ENCODE assay signal across 20 mouse cellular contexts in genomic region chr4:106898923-106899322, GRCm38 (mm10). TPM values are rescaled to one million over a fixed set of nuclear protein-coding genes. Genes with fewer than 3 reads are reported as not detected.
DNase-seq lines count a peak whose midpoint lies in the region; ATAC-seq lines count a peak whose summit lies in the region.
"Had no signal": no experiment of that assay in that cellular context is flagged by ENCODE, and none has a peak within 500 bp of the region (broad histone marks: within the 10 kb centered on the region; RNA-seq: fewer than 3 reads in every experiment).

No protein-coding gene starts in this region.

- 0 out of 2 replicates have a peak, but pooled peaks cover 4% of the 10 kb centered on the region for H3K4me1 ChIP-seq in forebrain, embryonic 13.5 days
- H3K4me1 ChIP-seq in forebrain, embryonic 10.5 days = peaks cover 30% of the 10 kb centered on the region
- no peaks in the 10 kb centered on the region for H3K4me1 ChIP-seq in neural tube, embryonic 13.5 days (replicated peaks)
- peaks cover 2% of the 10 kb centered on the region; the same call in 1 of the 2 replicates for H3K4me1 ChIP-seq in midbrain, embryonic 11.5 days (ENCODE audit: control insufficient read depth, insufficient read depth, low read length)
- no peaks in the 10 kb centered on the region for H3K4me1 ChIP-seq in heart, embryonic 11.5 days (ENCODE audit: control insufficient read depth, insufficient read depth, low read length)
- H3K4me1 ChIP-seq: embryonic facial prominence, embryonic 15.5 days; neural tube, embryonic 12.5 days had no signal

- H3K4me2 ChIP-seq in forebrain, embryonic 13.5 days = no peak overlapping the region
- no peak overlapping the region for H3K4me2 ChIP-seq in neural tube, embryonic 13.5 days
- no peak overlapping the region for H3K4me2 ChIP-seq in midbrain, embryonic 11.5 days
- H3K4me2 ChIP-seq in heart, embryonic 11.5 days = no peak overlapping the region
- H3K4me2 ChIP-seq: embryonic facial prominence, embryonic 15.5 days; neural tube, embryonic 12.5 days had no signal

- no peaks in the 10 kb centered on the region for H3K27me3 ChIP-seq in forebrain, embryonic 13.5 days
- peaks cover 17% of the 10 kb centered on the region; the same call in 1 of the 2 replicates for H3K27me3 ChIP-seq in forebrain, embryonic 10.5 days (ENCODE audit: poor library complexity, severe bottlenecking)
- H3K27me3 ChIP-seq in neural tube, embryonic 13.5 days = no peaks in the 10 kb centered on the region
- no peaks in the 10 kb centered on the region for H3K27me3 ChIP-seq in midbrain, embryonic 11.5 days (ENCODE audit: control insufficient read depth, insufficient read depth, low read length)
- H3K27me3 ChIP-seq in heart, embryonic 11.5 days (ENCODE audit: control insufficient read depth, insufficient read depth, low read length) = no peaks in the 10 kb centered on the region
- H3K27me3 ChIP-seq: embryonic facial prominence, embryonic 15.5 days had no signal

- no peak for DNase-seq in forebrain, embryonic 10.5 days (ENCODE audit: extremely low spot score, low spot score)
- DNase-seq in neural tube, embryonic 10.5 days (ENCODE audit: extremely low spot score, low spot score) = no peak
- peak; percentile 80 for DNase-seq in midbrain, embryonic 11.5 days (ENCODE audit: low spot score, missing footprints)
- no peak for DNase-seq in ovary, postnatal 14 days (ENCODE audit: low spot score)
- no peak for DNase-seq in layer of hippocampus, adult 9-10 months (ENCODE audit: low spot score)
- DNase-seq: adrenal gland, adult 2 months; cerebellum, adult 2 months; gastrocnemius, postnatal 10 days; heart, adult 2 months; kidney, adult 2 months; kidney, postnatal 14 days; liver; lung, adult 2 months; thymus, postnatal 4 days had no signal

- H3K36me3 ChIP-seq in forebrain, embryonic 13.5 days (ENCODE audit: poor library complexity, severe bottlenecking) = no peaks in the 10 kb centered on the region
- no peaks in the 10 kb centered on the region for H3K36me3 ChIP-seq in forebrain, embryonic 10.5 days (replicated peaks)
- H3K36me3 ChIP-seq in neural tube, embryonic 13.5 days = no peaks in the 10 kb centered on the region
- H3K36me3 ChIP-seq in midbrain, embryonic 11.5 days (ENCODE audit: control insufficient read depth, insufficient read depth, low read length) = no peaks in the 10 kb centered on the region; the same call in 1 of the 2 replicates
- no peaks in the 10 kb centered on the region for H3K36me3 ChIP-seq in heart, embryonic 11.5 days (ENCODE audit: control insufficient read depth, insufficient read depth, low read length)
- H3K36me3 ChIP-seq: embryonic facial prominence, embryonic 15.5 days; neural tube, embryonic 12.5 days had no signal

- no peaks in the 10 kb centered on the region for H3K9me3 ChIP-seq in forebrain, embryonic 13.5 days (replicated peaks)
- no peaks in the 10 kb centered on the region for H3K9me3 ChIP-seq in forebrain, embryonic 10.5 days
- H3K9me3 ChIP-seq in neural tube, embryonic 13.5 days = no peaks in the 10 kb centered on the region
- H3K9me3 ChIP-seq in midbrain, embryonic 11.5 days (ENCODE audit: control insufficient read depth, low read length) = no peaks in the 10 kb centered on the region
- no peaks in the 10 kb centered on the region for H3K9me3 ChIP-seq in heart, embryonic 11.5 days (replicated peaks; ENCODE audit: control insufficient read depth, low read length)
- H3K9me3 ChIP-seq: embryonic facial prominence, embryonic 15.5 days; neural tube, embryonic 12.5 days had no signal

- H3K4me3 ChIP-seq in forebrain, embryonic 13.5 days = no peak overlapping the region
- no peak overlapping the region for H3K4me3 ChIP-seq in forebrain, embryonic 10.5 days
- H3K4me3 ChIP-seq in neural tube, embryonic 13.5 days = no peak overlapping the region
- no peak overlapping the region for H3K4me3 ChIP-seq in midbrain, embryonic 11.5 days (ENCODE audit: low read depth, low read length)
- no peak overlapping the region for H3K4me3 ChIP-seq in heart, embryonic 11.5 days (ENCODE audit: low read depth, low read length)
- H3K4me3 ChIP-seq: embryonic facial prominence, embryonic 15.5 days; heart, adult 2 months; neural tube, embryonic 12.5 days had no signal

- 60% methylated on average over 5 of the region's 5 CpGs for WGBS in forebrain, embryonic 13.5 days
- WGBS in forebrain, embryonic 10.5 days = 73% methylated on average over 5 of the region's 5 CpGs
- WGBS in neural tube, embryonic 13.5 days = 59% methylated on average over 5 of the region's 5 CpGs
- WGBS in midbrain, embryonic 11.5 days = 75% methylated on average over 5 of the region's 5 CpGs
- 58% methylated on average over 5 of the region's 5 CpGs for WGBS in heart, embryonic 11.5 days (ENCODE audit: insufficient replicate concordance)

- peak; percentile 50; the same call in 1 of the 2 replicates for ATAC-seq in forebrain, embryonic 13.5 days
- no peak for ATAC-seq in neural tube, embryonic 13.5 days (ENCODE audit: low read depth)
- no peak for ATAC-seq in midbrain, embryonic 11.5 days (ENCODE audit: low FRiP score)
- no peak for ATAC-seq in heart, embryonic 11.5 days (replicated peaks; ENCODE audit: insufficient number of reproducible peaks, low FRiP score, low TSS enrichment)

- H3K9ac ChIP-seq in forebrain, embryonic 13.5 days = no peak overlapping the region
- 0 out of 2 replicates have a peak overlapping the region, but pooled peaks have one; percentile 17 for H3K9ac ChIP-seq in neural tube, embryonic 13.5 days
- no peak overlapping the region for H3K9ac ChIP-seq in midbrain, embryonic 11.5 days (ENCODE audit: low read length)
- no peak overlapping the region for H3K9ac ChIP-seq in heart, embryonic 11.5 days (ENCODE audit: low read depth, low read length)
- H3K9ac ChIP-seq: embryonic facial prominence, embryonic 15.5 days; neural tube, embryonic 12.5 days had no signal

- no peak overlapping the region for H3K27ac ChIP-seq in forebrain, embryonic 13.5 days
- no peak overlapping the region for H3K27ac ChIP-seq in forebrain, embryonic 10.5 days
- H3K27ac ChIP-seq in neural tube, embryonic 13.5 days (replicated peaks) = no peak overlapping the region
- no peak overlapping the region for H3K27ac ChIP-seq in midbrain, embryonic 11.5 days (ENCODE audit: low read depth, low read length)
- no peak overlapping the region for H3K27ac ChIP-seq in heart, embryonic 11.5 days (ENCODE audit: low read depth, low read length)
- H3K27ac ChIP-seq: embryonic facial prominence, embryonic 15.5 days; heart, adult 2 months; macrophage; neural tube, embryonic 12.5 days had no signal

RNA-seq across cellular contexts. Expression of gene Ssbp3, which starts 11.6 kb away (rescaled TPM):
- 168 and 173 TPM in 2 replicates for polyA plus RNA-seq in forebrain, embryonic 13.5 days (2015; fragmentation: Nextera tagmentation; extraction: Ambion mirVana)
- 128 and 134 TPM in 2 replicates for polyA plus RNA-seq in forebrain, embryonic 10.5 days (2016; fragmentation: Nextera tagmentation; extraction: Ambion mirVana)
- polyA plus RNA-seq in neural tube, embryonic 13.5 days (2015; fragmentation: Nextera tagmentation; extraction: Ambion mirVana) = 186 and 191 TPM in 2 replicates
- polyA plus RNA-seq in midbrain, embryonic 11.5 days (2014; fragmentation: Nextera tagmentation; extraction: Ambion mirVana) = 124 and 132 TPM in 2 replicates
- polyA plus RNA-seq in heart, embryonic 11.5 days (2014; fragmentation: Nextera tagmentation; extraction: Ambion mirVana) = 54.2 and 63.4 TPM in 2 replicates
